Mouse (Mus musculus) layer of hippocampus, postnatal 14 days (tissue): ENCODE measurements around the gene Adck1. TPM values are rescaled to one million over a fixed set of nuclear protein-coding genes. Genes with fewer than 3 reads are reported as not detected.
"Not testable (repeated sequence)": the region's sequence is repeated elsewhere in the genome, so short reads cannot be mapped to it uniquely, and the experiment has no call there.

Source experiments
- DNase-seq, 2 experiments: peaks; one replicate each; pipeline ENCODE4 v3.0.0; 2021 to 2022; ENCODE audit warnings: low spot score in 2 of 2, mixed read lengths in 1 of 2
- long read RNA-seq, 2 experiments: library from polyadenylated mRNA; stranded (forward); transcript quantifications; one replicate each; pipeline ENCODE4 v2.0.0; 2021
- total RNA-seq, 2 experiments: library from RNA; stranded (reverse); gene quantifications; 2 replicates each; pipeline ENCODE4 v1.2.3; 2021

Gene Adck1
- total RNA-seq: 10 to 100 TPM; 32.4 to 33.3 TPM
- long read RNA-seq, experiment 1, transcript Adck1-204 (11 exons, 2,253 nt): minor isoform, 10 of 45 reads
- long read RNA-seq, experiment 1, transcript Adck1-201 (11 exons, 2,158 nt): major isoform, 13 of 45 reads
- long read RNA-seq, experiment 1, partial matches to known transcripts: 5 of 45 reads
- long read RNA-seq, experiment 1, other reads (novel, unspliced or antisense): 15 of 45 reads
- long read RNA-seq, experiment 2, transcript Adck1-204 (11 exons, 2,253 nt): minor isoform, 12 of 64 reads
- long read RNA-seq, experiment 2, transcript Adck1-201 (11 exons, 2,158 nt): major isoform, 18 of 64 reads
- long read RNA-seq, experiment 2, partial matches to known transcripts: 9 of 64 reads
- long read RNA-seq, experiment 2, other reads (novel, unspliced or antisense): 23 of 64 reads

- DNase-seq: peak; percentile 93 to 94
These were observed at the start of gene Adck1 for GRCm38 (mm10) chr12:88360441-88361119. TSS of gene Adck1 (plus strand) at chr12:88360554.

- DNase-seq: no peak
These were observed 45.8 kb upstream of the Adck1 start for GRCm38 (mm10) chr12:88314556-88314955.

GRCm38 (mm10) chr12:88323926-88324325 is 36.4 kb upstream of the Adck1 start, which contains the start of gene Gm5039:
TSS of gene Gm5039 (minus strand) at chr12:88324026.
- not testable (repeated sequence) for DNase-seq

- not testable (repeated sequence) for DNase-seq
These were observed 23.5 kb upstream of the Adck1 start for GRCm38 (mm10) chr12:88336662-88337413.

- DNase-seq: not testable (repeated sequence)
These were observed 19.1 kb upstream of the Adck1 start for GRCm38 (mm10) chr12:88341286-88341685.

GRCm38 (mm10) chr12:88354182-88354702 is 6.1 kb upstream of the Adck1 start:
- DNase-seq: no peak

- no peak for DNase-seq
These were observed 729 bp downstream of the Adck1 start for GRCm38 (mm10) chr12:88361120-88361445.

GRCm38 (mm10) chr12:88367673-88368072 is 7.3 kb downstream of the Adck1 start:
- DNase-seq: no peak

GRCm38 (mm10) chr12:88368618-88369017 is 8.3 kb downstream of the Adck1 start:
- no peak for DNase-seq

- DNase-seq: not testable (repeated sequence)
These were observed 9.3 kb downstream of the Adck1 start for GRCm38 (mm10) chr12:88369690-88370089.

- DNase-seq: not testable (repeated sequence)
These were observed 10.0 kb downstream of the Adck1 start for GRCm38 (mm10) chr12:88370321-88370720.

- DNase-seq: no peak
These were observed 11.7 kb downstream of the Adck1 start for GRCm38 (mm10) chr12:88372018-88372417.

GRCm38 (mm10) chr12:88376820-88377219 is 16.5 kb downstream of the Adck1 start:
- DNase-seq: peak; percentile 37 to 60

GRCm38 (mm10) chr12:88378256-88378655 is 17.9 kb downstream of the Adck1 start:
- DNase-seq: no peak

- peak; percentile 68 to 90 for DNase-seq
These were observed 28.5 kb downstream of the Adck1 start for GRCm38 (mm10) chr12:88388832-88389231.

- no peak for DNase-seq
These were observed 38.3 kb downstream of the Adck1 start for GRCm38 (mm10) chr12:88398658-88399057.

- no peak for DNase-seq
These were observed 43.2 kb downstream of the Adck1 start for GRCm38 (mm10) chr12:88403541-88403940.

- peak; percentile 73 for DNase-seq
These were observed 44.8 kb downstream of the Adck1 start for GRCm38 (mm10) chr12:88405113-88405512.

GRCm38 (mm10) chr12:88407996-88408322 is 47.6 kb downstream of the Adck1 start:
- DNase-seq: peak in 1 of 2 experiments; percentile 54

GRCm38 (mm10) chr12:88408323-88409047 is 48.1 kb downstream of the Adck1 start:
- DNase-seq: no peak

GRCm38 (mm10) chr12:88413239-88413638 is 52.9 kb downstream of the Adck1 start:
- DNase-seq: no peak
